10 mouse cellular contexts compared by ENCODE assay signal in the genomic region with DNA sequence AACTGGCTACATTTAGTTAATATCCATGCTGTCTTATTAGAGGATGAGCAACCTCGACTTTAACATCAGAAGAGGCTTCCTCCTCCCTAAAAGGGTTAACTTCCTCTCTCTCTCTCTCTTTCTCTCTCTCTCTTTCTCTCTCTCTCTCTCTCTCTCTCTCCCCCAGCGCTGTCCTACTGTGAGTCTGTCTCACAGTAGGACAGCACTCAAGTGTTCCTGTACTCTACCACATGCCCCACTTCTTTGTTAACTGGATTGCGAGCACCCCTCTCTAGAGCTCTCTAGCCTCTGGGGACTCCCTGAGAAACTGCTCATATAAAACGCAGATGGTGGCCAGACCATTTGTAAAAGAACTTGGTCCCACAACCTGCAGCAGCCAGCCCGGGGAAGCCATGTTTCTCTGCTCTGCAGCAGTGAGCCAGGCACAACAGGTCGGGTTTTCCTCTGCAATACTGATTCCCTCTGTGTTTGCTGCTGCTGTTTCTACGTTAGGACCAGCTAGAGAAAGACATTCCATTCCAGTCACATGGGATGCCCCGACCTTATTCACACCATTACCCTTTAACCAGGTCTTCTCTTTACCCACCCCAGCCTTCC. TPM values are rescaled to one million over a fixed set of nuclear protein-coding genes. Genes with fewer than 3 reads are reported as not detected.
A peak's percentile ranks its signal among the peaks of the same experiment; 100 is the strongest.
DNase-seq lines count a peak whose midpoint lies in the region; ATAC-seq and TF ChIP-seq lines count a peak whose summit lies in the region.
"Had no signal": no experiment of that assay in that cellular context is flagged by ENCODE, and none has a peak within 500 bp of the region (broad histone marks: within the 10 kb centered on the region; RNA-seq: fewer than 3 reads in every experiment).

No protein-coding gene starts in this region.

- ATAC-seq in hindbrain, embryonic 15.5 days (ENCODE audit: low FRiP score, low read depth), result no peak
- ATAC-seq in midbrain, embryonic 15.5 days (replicated peaks), result no peak
- no peak for ATAC-seq in intestine, embryonic 15.5 days

- WGBS in hindbrain, embryonic 15.5 days, result 17% methylated on average over 8 of the region's 8 CpGs
- WGBS in midbrain, embryonic 15.5 days, result 25% methylated on average over 8 of the region's 8 CpGs
- WGBS in intestine, embryonic 15.5 days, result 29% methylated on average over 8 of the region's 8 CpGs

- H3K36me3 ChIP-seq in MEL (ENCODE audit: control insufficient read depth in 1 of 2, insufficient read depth in 2 of 2, low read length in 2 of 2), result peaks cover 0 to 51% of the 10 kb centered on the region in 2 experiments; a peak in 2 of 4 replicates
- no peaks in the 10 kb centered on the region for H3K36me3 ChIP-seq in hindbrain, embryonic 15.5 days
- no peaks in the 10 kb centered on the region for H3K36me3 ChIP-seq in midbrain, embryonic 15.5 days (replicated peaks)
- no peaks in the 10 kb centered on the region for H3K36me3 ChIP-seq in intestine, embryonic 15.5 days
- H3K36me3 ChIP-seq: embryonic facial prominence, embryonic 15.5 days had no signal

- no peak for TF ChIP-seq EP300 in MEL (IDR thresholded peaks at IDR 0.05; ENCODE audit: low read depth in 1 of 2, low read length in 2 of 2)

- H3K4me3 ChIP-seq in MEL (ENCODE audit: control insufficient read depth in 1 of 2, insufficient read depth in 1 of 2, low read depth in 2 of 2, low read length in 2 of 2), result peak overlapping the region in 1 of 2 experiments; percentile 3; a peak in 1 of 4 replicates
- H3K4me3 ChIP-seq in hindbrain, embryonic 15.5 days, result no peak overlapping the region
- H3K4me3 ChIP-seq in midbrain, embryonic 15.5 days, result no peak overlapping the region
- no peak overlapping the region for H3K4me3 ChIP-seq in intestine, embryonic 15.5 days (replicated peaks)
- H3K4me3 ChIP-seq: embryonic facial prominence, embryonic 15.5 days; gastrocnemius, adult 2 months had no signal

- no peak for TF ChIP-seq POLR2A in MEL (IDR thresholded peaks at IDR 0.05; ENCODE audit: control insufficient read depth in 1 of 2, insufficient read depth in 1 of 2, low read depth in 1 of 2, low read length in 2 of 2, poor library complexity in 1 of 2)
- no peak for TF ChIP-seq POLR2A in brain, embryonic 14.5 days (IDR thresholded peaks at IDR 0.05; ENCODE audit: borderline replicate concordance, extremely low read depth, insufficient read depth, insufficient read length, poor library complexity, severe bottlenecking)

- no peaks in the 10 kb centered on the region for H3K9me3 ChIP-seq in MEL (replicated peaks; ENCODE audit: insufficient read depth, low read length)
- no peaks in the 10 kb centered on the region for H3K9me3 ChIP-seq in hindbrain, embryonic 15.5 days
- no peaks in the 10 kb centered on the region for H3K9me3 ChIP-seq in midbrain, embryonic 15.5 days
- H3K9me3 ChIP-seq in intestine, embryonic 15.5 days, result no peaks in the 10 kb centered on the region
- H3K9me3 ChIP-seq: embryonic facial prominence, embryonic 15.5 days had no signal

- peak overlapping the region; percentile 91 for H3K27ac ChIP-seq in MEL (ENCODE audit: control insufficient read depth, low read depth, low read length)
- peak overlapping the region; percentile 3; the same call in 1 of the 2 replicates for H3K27ac ChIP-seq in hindbrain, embryonic 15.5 days (replicated peaks)
- peak overlapping the region; percentile 50; the same call in 1 of the 2 replicates for H3K27ac ChIP-seq in midbrain, embryonic 15.5 days
- H3K27ac ChIP-seq in intestine, embryonic 15.5 days, result no peak overlapping the region
- H3K27ac ChIP-seq: embryonic facial prominence, embryonic 15.5 days; gastrocnemius, adult 2 months had no signal

- H3K4me2 ChIP-seq in hindbrain, embryonic 15.5 days, result peak overlapping the region; percentile 22; the same call in 1 of the 2 replicates
- H3K4me2 ChIP-seq in midbrain, embryonic 15.5 days, result no peak overlapping the region
- H3K4me2 ChIP-seq in intestine, embryonic 15.5 days (replicated peaks), result no peak overlapping the region
- H3K4me2 ChIP-seq: embryonic facial prominence, embryonic 15.5 days had no signal

- TF ChIP-seq CTCF in MEL (IDR thresholded peaks at IDR 0.05 in 2 of 3, conservative IDR thresholded peaks at IDR 0.05 in 1 of 3; ENCODE audit: control insufficient read depth in 1 of 3, insufficient read depth in 1 of 3, low read depth in 2 of 3, low read length in 3 of 3, poor library complexity in 1 of 3, severe bottlenecking in 1 of 3), result no peak
- TF ChIP-seq CTCF in brain, embryonic 14.5 days (IDR thresholded peaks at IDR 0.05; ENCODE audit: borderline replicate concordance, extremely low read depth, insufficient read depth, insufficient read length), result no peak

- TF ChIP-seq RAD21 in MEL (IDR thresholded peaks at IDR 0.05; ENCODE audit: low read depth, low read length), result no peak

- no peaks in the 10 kb centered on the region for H3K27me3 ChIP-seq in MEL (ENCODE audit: control insufficient read depth in 1 of 2, insufficient read depth in 2 of 2, low read length in 2 of 2)
- no peaks in the 10 kb centered on the region for H3K27me3 ChIP-seq in hindbrain, embryonic 15.5 days
- H3K27me3 ChIP-seq in midbrain, embryonic 15.5 days (replicated peaks), result no peaks in the 10 kb centered on the region
- H3K27me3 ChIP-seq in intestine, embryonic 15.5 days (replicated peaks), result no peaks in the 10 kb centered on the region
- H3K27me3 ChIP-seq: embryonic facial prominence, embryonic 15.5 days had no signal

- peak; percentile 65 for DNase-seq in MEL (ENCODE audit: low read depth, low spot score)
- DNase-seq in brain, embryonic 14.5 days (ENCODE audit: low read depth), result peak; percentile 34
- no peak for DNase-seq in spleen, postnatal 36 days (ENCODE audit: low spot score in 2 of 2)
- DNase-seq in T-cell, adult 2 months (ENCODE audit: low spot score), result no peak
- DNase-seq: gastrocnemius, adult 2 months; kidney, adult 8-10 months had no signal

- peaks cover 44 to 53% of the 10 kb centered on the region in 2 experiments for H3K4me1 ChIP-seq in MEL (ENCODE audit: control insufficient read depth in 1 of 2, insufficient read depth in 2 of 2, low read length in 2 of 2)
- peaks cover 26% of the 10 kb centered on the region for H3K4me1 ChIP-seq in hindbrain, embryonic 15.5 days (replicated peaks)
- H3K4me1 ChIP-seq in midbrain, embryonic 15.5 days, result peaks cover 23% of the 10 kb centered on the region
- peaks cover 3% of the 10 kb centered on the region; the same call in 1 of the 2 replicates for H3K4me1 ChIP-seq in intestine, embryonic 15.5 days (replicated peaks)

- H3K79me2 ChIP-seq in MEL (ENCODE audit: control insufficient read depth, insufficient read depth, low read length, poor library complexity), result peaks cover 12% of the 10 kb centered on the region

- H3K9ac ChIP-seq in MEL (ENCODE audit: control insufficient read depth, low read depth, low read length, poor library complexity, severe bottlenecking), result peak overlapping the region; percentile 56
- no peak overlapping the region for H3K9ac ChIP-seq in hindbrain, embryonic 15.5 days
- no peak overlapping the region for H3K9ac ChIP-seq in midbrain, embryonic 15.5 days
- H3K9ac ChIP-seq in intestine, embryonic 15.5 days, result no peak overlapping the region
- H3K9ac ChIP-seq: embryonic facial prominence, embryonic 15.5 days had no signal

TF ChIP-seq in MEL, 35 proteins besides CTCF, POLR2A, EP300 and RAD21:
- TF ChIP-seq SMC3 (IDR thresholded peaks at IDR 0.05; ENCODE audit: low read depth, low read length) (no peak), POLR2AphosphoS5 (IDR thresholded peaks at IDR 0.05; ENCODE audit: borderline replicate concordance, low read depth, low read length) (no peak), MAX (IDR thresholded peaks at IDR 0.05; ENCODE audit: low read length) (0 out of 2 replicates have a peak, but pooled peaks have one; percentile 25), NELFE (IDR thresholded peaks at IDR 0.05; ENCODE audit: low read depth, low read length) (no peak), ZKSCAN1 (IDR thresholded peaks at IDR 0.05; ENCODE audit: low read depth, low read length) (peak; percentile 99), MYC (IDR thresholded peaks at IDR 0.05; ENCODE audit: low read depth, low read length) (peak; percentile 38; the same call in 1 of the 2 replicates), ETS1 (IDR thresholded peaks at IDR 0.05; ENCODE audit: low read depth, low read length) (no peak), NRF1 (IDR thresholded peaks at IDR 0.05; ENCODE audit: insufficient read depth, low read depth, low read length, poor library complexity, severe bottlenecking) (no peak), ZNF384 (IDR thresholded peaks at IDR 0.05; ENCODE audit: low read depth, low read length) (no peak), SIN3A (IDR thresholded peaks at IDR 0.05; ENCODE audit: low read length) (peak; percentile 35; the same call in 1 of the 2 replicates), JUND (IDR thresholded peaks at IDR 0.05; ENCODE audit: low read depth, low read length) (peak; percentile 98), CHD2 (IDR thresholded peaks at IDR 0.05; ENCODE audit: low read length) (no peak), UBTF (IDR thresholded peaks at IDR 0.05; ENCODE audit: borderline replicate concordance, insufficient read depth, low read depth, low read length) (no peak)

RNA-seq across cellular contexts. Expression of a gene that starts 4.5 kb away (rescaled TPM):
- 37.9 and 42.8 TPM in 2 replicates for total RNA-seq in MEL (2012; rRNA removed)
- polyA plus RNA-seq in MEL (2012; ENCODE audit: insufficient read depth in 1 of 2, insufficient read length in 2 of 2, low read depth in 1 of 2, low replicate concordance in 2 of 2, missing spikeins in 1 of 2), result 100 to 1,000 TPM in 1 of 2 experiments, 10 to 100 TPM in 1; 62.5 to 114 TPM
- polyA plus RNA-seq in brain, embryonic 14.5 days (2012; rRNA removed), result 72.7 and 109 TPM in 2 replicates
- 75.4 and 75.5 TPM in 2 replicates for polyA plus RNA-seq in hindbrain, embryonic 15.5 days (2015; fragmentation: Nextera tagmentation; extraction: Ambion mirVana)
- 86.5 and 96.9 TPM in 2 replicates for polyA plus RNA-seq in midbrain, embryonic 15.5 days (2015; fragmentation: Nextera tagmentation; extraction: Ambion mirVana)
- 25.0 and 26.0 TPM in 2 replicates for polyA plus RNA-seq in intestine, embryonic 15.5 days (2015; fragmentation: Nextera tagmentation; extraction: Ambion mirVana)

RNA-seq across cellular contexts. Expression of a gene that starts 29.8 kb away (rescaled TPM):
- 0.31 TPM in 1 of 2 replicates, not detected in the other for total RNA-seq in MEL (2012; rRNA removed)
- under 1 TPM in 1 of 2 experiments, not detected in 1; 0.22 TPM for polyA plus RNA-seq in MEL (2012; ENCODE audit: insufficient read depth in 1 of 2, insufficient read length in 2 of 2, low read depth in 1 of 2, low replicate concordance in 2 of 2, missing spikeins in 1 of 2)
- polyA plus RNA-seq in brain, embryonic 14.5 days (2012; rRNA removed), result 5.3 and 7.4 TPM in 2 replicates
- polyA plus RNA-seq in hindbrain, embryonic 15.5 days (2015; fragmentation: Nextera tagmentation; extraction: Ambion mirVana), result 11.1 and 15.6 TPM in 2 replicates
- polyA plus RNA-seq in midbrain, embryonic 15.5 days (2015; fragmentation: Nextera tagmentation; extraction: Ambion mirVana), result 14.3 and 15.7 TPM in 2 replicates
- 34.6 and 36.4 TPM in 2 replicates for polyA plus RNA-seq in intestine, embryonic 15.5 days (2015; fragmentation: Nextera tagmentation; extraction: Ambion mirVana)

Comparison
In these comparisons a context has a peak if more than half of its experiments do, and no peak if none do; other contexts are left out.
1. DNase-seq: peak in MEL (single experiment) and brain, embryonic 14.5 days (single experiment); none in spleen, postnatal 36 days (0 of 2) and T-cell, adult 2 months (single experiment).